Mouse (Mus musculus) natural killer cell, adult 2 months (primary cell): ENCODE data around the gene Fzd2.

ENCODE experiments used
- DNase-seq, 2 experiments: peaks; one replicate each; pipeline ENCODE4 v3.0.0; 2022; ENCODE audit warnings: low spot score in 2 of 2

Gene Fzd2

GRCm38 (mm10) chr11:102619449-102619848 lies 15.3 kb downstream of the Fzd2 start:
- no peak for DNase-seq

GRCm38 (mm10) chr11:102623876-102624789 lies 19.9 kb downstream of the Fzd2 start:
- no peak for DNase-seq

GRCm38 (mm10) chr11:102624888-102625407 lies 20.8 kb downstream of the Fzd2 start:
- DNase-seq, result no peak

GRCm38 (mm10) chr11:102627171-102627931 lies 23.2 kb downstream of the Fzd2 start:
- no peak for DNase-seq

GRCm38 (mm10) chr11:102628529-102628928 lies 24.3 kb downstream of the Fzd2 start:
- DNase-seq, result no peak

GRCm38 (mm10) chr11:102629375-102629774 lies 25.2 kb downstream of the Fzd2 start:
- DNase-seq, result no peak

GRCm38 (mm10) chr11:102630731-102631130 lies 26.5 kb downstream of the Fzd2 start:
- no peak for DNase-seq

- no peak for DNase-seq
Measured at GRCm38 (mm10) chr11:102631203-102631602, 27.0 kb downstream of the Fzd2 start.

GRCm38 (mm10) chr11:102632725-102633124 lies 28.5 kb downstream of the Fzd2 start:
- no peak for DNase-seq

GRCm38 (mm10) chr11:102633379-102633778 lies 29.2 kb downstream of the Fzd2 start:
- DNase-seq, result no peak

- no peak for DNase-seq
Measured at GRCm38 (mm10) chr11:102636887-102637286, 32.7 kb downstream of the Fzd2 start.

GRCm38 (mm10) chr11:102643891-102644382 lies 39.7 kb downstream of the Fzd2 start:
- no peak for DNase-seq

- DNase-seq, result no peak
Measured at GRCm38 (mm10) chr11:102646226-102646625, 42.0 kb downstream of the Fzd2 start.

- DNase-seq, result no peak
Measured at GRCm38 (mm10) chr11:102647885-102648284, 43.7 kb downstream of the Fzd2 start.

GRCm38 (mm10) chr11:102651381-102651780 lies 47.2 kb downstream of the Fzd2 start:
- DNase-seq, result peak; percentile 28 to 40

GRCm38 (mm10) chr11:102652844-102653243 lies 48.6 kb downstream of the Fzd2 start:
- DNase-seq, result no peak

GRCm38 (mm10) chr11:102655888-102656287 lies 51.7 kb downstream of the Fzd2 start:
- no peak for DNase-seq

- no peak for DNase-seq
Measured at GRCm38 (mm10) chr11:102656326-102656926, 52.2 kb downstream of the Fzd2 start.

- no peak for DNase-seq
Measured at GRCm38 (mm10) chr11:102656931-102657330, 52.7 kb downstream of the Fzd2 start.
